Mouse (Mus musculus) embryonic fibroblast, embryonic 13.5 days (primary cell): ENCODE measurements around the gene Patl1.
"Not testable (repeated sequence)": the region's sequence is repeated elsewhere in the genome, so short reads cannot be mapped to it uniquely, and the experiment has no call there.

ENCODE experiments used
- CTCF ChIP-seq: IDR thresholded peaks from 2 replicates; pipeline ENCODE4 v1.5.1; 2011; ENCODE audit warnings: mild to moderate bottlenecking, control low read depth, low read length, moderate library complexity, borderline replicate concordance; ENCODE audit not compliant: insufficient read depth
- POLR2A ChIP-seq: IDR thresholded peaks from 2 replicates; pipeline ENCODE4 v1.6.1; 2011; ENCODE audit warnings: low read depth, mild to moderate bottlenecking, control low read depth, low read length, moderate library complexity

DNA sequence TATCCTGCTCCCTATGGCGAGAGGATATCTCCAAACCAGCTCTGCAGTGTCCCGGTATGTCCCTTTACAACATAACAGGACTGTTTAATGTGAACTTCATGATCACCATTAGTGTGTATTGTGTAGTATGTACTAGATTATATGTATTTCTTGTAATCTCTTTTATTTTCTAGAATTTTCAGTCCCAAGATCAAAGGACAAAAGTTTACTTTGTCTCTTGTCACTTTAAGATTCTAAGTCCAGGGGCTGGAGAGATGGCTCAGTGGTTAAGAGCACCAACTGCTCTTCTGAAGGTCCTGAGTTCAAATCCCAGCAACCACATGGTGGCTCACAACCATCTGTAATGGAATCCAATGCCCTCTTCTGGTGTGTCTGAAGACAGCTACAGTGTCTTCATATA lies 10.3 kb downstream of the Patl1 start:
- TF ChIP-seq POLR2A, CTCF: not testable (repeated sequence)
